Mouse (Mus musculus) thymus, adult 2 months (tissue): ENCODE measurements around the gene D17H6S53E.

Source experiments
- CTCF ChIP-seq: fragments of 200-500 bp; IDR thresholded peaks from 2 replicates; pipeline ENCODE4 v1.5.1; 2012; ENCODE audit warnings: mild to moderate bottlenecking, control low read depth, low read length, moderate library complexity, borderline replicate concordance; ENCODE audit not compliant: control insufficient read depth, poor library complexity, insufficient read depth; ENCODE audit errors: extremely low read depth
- POLR2A ChIP-seq: fragments of 200-500 bp; IDR thresholded peaks from 2 replicates; pipeline ENCODE4 v1.6.1; 2012; ENCODE audit warnings: mild to moderate bottlenecking, low read length, control low read depth, moderate library complexity; ENCODE audit not compliant: control insufficient read depth, poor library complexity, insufficient read depth; ENCODE audit errors: extremely low read depth

DNA sequence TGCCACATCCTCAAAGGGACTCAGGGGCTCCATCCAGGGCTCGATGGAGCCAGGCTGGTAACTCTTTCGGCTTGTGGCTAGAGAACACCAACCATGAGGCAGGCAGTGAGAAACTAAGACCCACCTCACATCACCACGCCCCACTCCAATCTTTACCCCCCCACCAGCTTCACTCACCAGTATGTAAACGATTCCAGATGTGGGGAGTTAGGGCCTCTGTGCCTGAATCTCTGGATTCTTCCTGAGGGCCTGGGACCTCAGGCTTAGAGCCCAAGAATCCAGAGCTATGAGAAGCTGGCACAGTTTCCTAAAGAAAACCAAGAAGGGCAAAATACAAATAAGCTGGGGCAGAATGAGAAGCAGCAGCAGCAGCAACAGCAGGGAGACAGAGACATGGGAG lies 27.8 kb downstream of the D17H6S53E start:
- no peak for TF ChIP-seq POLR2A
- no peak for TF ChIP-seq CTCF
